Mouse (Mus musculus) heart, embryonic 15.5 days (tissue): ENCODE measurements around the gene Tnfaip2. TPM values are rescaled to one million over a fixed set of nuclear protein-coding genes. Genes with fewer than 3 reads are reported as not detected.

Experiments used
- ATAC-seq: fragments of 200-750 bp; cut with Nextera tagmentation; replicated peaks from 2 replicates; pipeline ENCODE4 v1.8.0; 2017; ENCODE audit warnings: low read depth, moderate TSS enrichment; ENCODE audit not compliant: insufficient number of reproducible peaks, insufficient read depth, low FRiP score
- H3K27ac ChIP-seq: fragments of 300-500 bp; sonication (generic); 2 replicates; pipeline ENCODE4 v1.5.1; 2015; ENCODE audit warnings: mild to moderate bottlenecking, inconsistent platforms
- H3K27me3 ChIP-seq: fragments of 300-500 bp; sonication (generic); 2 replicates; pipeline ENCODE4 v1.6.1; 2015; ENCODE audit warnings: inconsistent platforms
- H3K36me3 ChIP-seq: fragments of 300-500 bp; sonication (generic); 2 replicates; pipeline ENCODE4 v1.6.1; 2015; ENCODE audit warnings: mild to moderate bottlenecking, inconsistent platforms
- H3K4me1 ChIP-seq: fragments of 300-500 bp; sonication (generic); replicated peaks from 2 replicates; pipeline ENCODE4 v1.6.1; 2015; ENCODE audit warnings: inconsistent platforms
- H3K4me2 ChIP-seq: fragments of 300-500 bp; sonication (generic); 2 replicates; pipeline ENCODE4 v1.6.1; 2015; ENCODE audit warnings: inconsistent platforms, mild to moderate bottlenecking, moderate library complexity
- H3K4me3 ChIP-seq: fragments of 300-500 bp; sonication (generic); 2 replicates; pipeline ENCODE4 v1.5.1; 2015; ENCODE audit warnings: mild to moderate bottlenecking, inconsistent platforms
- H3K9ac ChIP-seq: fragments of 300-500 bp; sonication (generic); 2 replicates; pipeline ENCODE4 v1.6.1; 2015; ENCODE audit warnings: mild to moderate bottlenecking, inconsistent platforms
- H3K9me3 ChIP-seq: fragments of 300-500 bp; sonication (generic); replicated peaks from 2 replicates; pipeline ENCODE4 v1.6.1; 2016; ENCODE audit warnings: inconsistent platforms
- WGBS: fragments of 180-500 bp; shearing (Covaris S2); methylation state at CpG from one replicate; pipeline ENCODE4 v1.1.7; 2015; ENCODE audit warnings: mixed read lengths; 5-methylcytosine and 5-hydroxymethylcytosine counted together
- polyA plus RNA-seq: library from polyadenylated mRNA; unstranded; fragments of >200 nt; fragmentation: Nextera tagmentation; extraction: Ambion mirVana; gene quantifications from 2 replicates; pipeline ENCODE4 v1.2.1, GENCODE M21; 2015

The Tnfaip2 gene
- polyA plus RNA-seq, 1 experiment from 2014 or later: 4.8 TPM

DNA sequence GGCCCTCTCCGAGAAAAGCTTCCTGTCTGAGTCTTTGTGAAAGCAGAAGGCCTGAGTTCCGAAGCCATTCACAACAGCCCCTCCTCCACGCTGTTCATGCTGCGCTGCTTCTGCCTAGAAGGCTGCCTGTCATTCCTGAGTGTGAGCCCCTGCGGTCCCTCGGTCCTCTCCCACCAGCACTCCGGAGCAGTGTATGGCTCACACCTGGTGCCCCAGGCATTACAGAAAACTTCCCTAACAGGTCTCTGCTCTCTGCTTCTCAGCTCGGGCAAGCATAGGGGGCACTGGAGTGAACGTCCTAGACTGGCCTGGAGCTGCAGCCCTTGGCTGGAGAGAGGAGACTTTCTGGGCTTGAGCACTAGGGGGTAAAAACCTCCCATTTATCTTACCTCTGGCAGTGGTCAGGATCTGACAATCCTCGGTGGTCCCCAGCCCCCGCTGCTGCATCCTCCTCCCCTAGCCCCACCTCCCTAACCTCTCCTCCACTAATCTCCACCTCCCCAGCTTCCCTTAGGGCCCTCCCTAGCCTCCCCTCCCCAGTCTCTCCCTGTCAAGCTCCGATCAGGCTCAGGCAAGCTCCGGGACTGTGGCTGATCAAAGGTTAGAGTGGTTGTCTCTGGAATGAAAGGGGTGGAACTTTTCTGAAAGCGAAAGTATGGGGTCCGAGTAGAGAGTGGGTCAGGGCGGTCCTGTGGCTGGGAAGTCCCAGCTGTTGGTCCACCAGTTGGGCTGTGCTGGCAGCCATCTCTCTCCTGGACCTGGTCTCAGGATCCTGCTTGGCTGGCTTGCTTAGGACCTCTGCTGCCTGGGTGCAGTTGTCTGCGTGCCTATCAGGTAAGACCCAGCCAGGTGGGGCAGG, 25.1 kb upstream of the Tnfaip2 start, which contains the start of gene Exoc3l4:
Gene Exoc3l4, plus strand, starts transcription at position 97 of the 859 bp plus-strand sequence.
- Histone ChIP-seq H3K4me3 (peak within 1 kb of the TSS; percentile 44), H3K36me3 (no peaks in the 10 kb centered on the region), H3K27ac (peak within 1 kb of the TSS; percentile 44; the same call in 1 of the 2 replicates), H3K4me1 (peaks cover 54% of the 10 kb centered on the region), H3K9me3 (no peaks in the 10 kb centered on the region), H3K4me2 (peak within 1 kb of the TSS; percentile 72), H3K27me3 (peaks cover 16% of the 10 kb centered on the region), H3K9ac (peak within 1 kb of the TSS; percentile 47)
- no peak; the same call in 1 of the 2 replicates for ATAC-seq
- WGBS: 7% methylated on average over 17 of the region's 17 CpGs

DNA sequence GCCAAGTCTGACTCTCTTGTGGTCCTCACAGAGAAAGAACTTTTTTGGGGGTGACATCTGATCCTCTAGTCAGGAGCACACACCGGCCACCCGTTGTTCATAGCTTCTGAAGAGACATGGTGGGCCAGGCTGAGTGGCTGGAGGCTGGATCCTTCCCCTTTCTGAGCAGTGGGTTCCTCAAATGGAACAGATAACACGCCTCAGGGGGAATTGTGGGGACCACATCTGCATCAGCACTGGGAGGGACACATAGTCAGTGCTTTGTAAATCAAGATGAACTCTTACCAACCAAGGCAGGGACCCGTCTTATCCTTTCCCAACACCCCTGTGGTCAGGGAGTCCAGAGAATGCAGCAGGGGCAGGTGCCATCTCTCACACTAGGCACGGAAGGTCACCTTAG, 22.4 kb upstream of the Tnfaip2 start:
- 73% methylated on average over 5 of the region's 5 CpGs for WGBS
- Histone ChIP-seq H3K27me3 (peaks cover 44% of the 10 kb centered on the region), H3K9ac (no peak overlapping the region), H3K4me1 (peaks cover 45% of the 10 kb centered on the region), H3K9me3 (no peaks in the 10 kb centered on the region), H3K27ac (no peak overlapping the region), H3K4me2 (no peak overlapping the region), H3K4me3 (no peak overlapping the region), H3K36me3 (no peaks in the 10 kb centered on the region)
- no peak for ATAC-seq

DNA sequence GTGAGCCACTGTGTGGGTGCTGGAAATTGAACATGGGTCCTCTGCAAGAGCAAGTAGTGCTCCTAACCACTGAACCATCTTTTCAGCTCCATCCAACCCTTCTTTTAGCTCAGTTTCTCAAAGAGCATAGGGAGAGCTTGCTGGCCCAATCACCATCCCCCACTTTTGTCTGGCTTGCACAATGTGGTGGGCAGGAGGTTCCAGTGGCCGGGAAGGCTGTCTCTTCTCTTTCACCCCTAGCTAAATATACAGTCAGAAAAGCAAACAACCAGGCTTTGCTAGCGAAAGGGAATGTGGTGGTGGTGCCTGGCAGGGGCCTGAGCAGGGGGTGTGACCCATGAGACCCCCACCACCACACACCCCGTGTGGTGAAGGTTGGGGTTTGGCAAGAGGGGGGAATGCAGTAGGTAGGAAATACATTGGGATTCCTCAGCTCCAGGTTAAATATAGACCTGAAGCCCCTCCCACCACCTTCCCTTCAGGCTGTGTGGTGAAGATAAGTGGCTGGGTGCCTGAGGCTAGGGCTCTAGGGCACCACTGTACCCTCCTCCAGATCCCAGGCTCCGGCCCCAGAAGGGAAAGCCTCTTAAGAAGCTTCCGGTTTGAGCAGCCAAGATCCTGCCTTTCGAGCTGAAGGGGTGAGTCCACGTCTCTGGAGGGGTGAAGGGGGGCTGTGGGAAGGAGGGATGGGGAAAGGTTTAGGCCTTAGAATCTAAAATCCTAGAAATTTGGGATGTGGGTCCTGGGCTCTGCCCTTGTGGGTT, 21.1 kb upstream of the Tnfaip2 start:
- Histone ChIP-seq H3K27me3 (peaks cover 54% of the 10 kb centered on the region), H3K4me1 (peaks cover 55% of the 10 kb centered on the region), H3K4me3 (no peak overlapping the region), H3K4me2 (peak overlapping the region; percentile 49), H3K36me3 (no peaks in the 10 kb centered on the region), H3K9ac (peak overlapping the region; percentile 25; the same call in 1 of the 2 replicates), H3K9me3 (no peaks in the 10 kb centered on the region), H3K27ac (peak overlapping the region; percentile 53)
- ATAC-seq: no peak; the same call in 1 of the 2 replicates
- WGBS: 19% methylated on average over 7 of the region's 7 CpGs

DNA sequence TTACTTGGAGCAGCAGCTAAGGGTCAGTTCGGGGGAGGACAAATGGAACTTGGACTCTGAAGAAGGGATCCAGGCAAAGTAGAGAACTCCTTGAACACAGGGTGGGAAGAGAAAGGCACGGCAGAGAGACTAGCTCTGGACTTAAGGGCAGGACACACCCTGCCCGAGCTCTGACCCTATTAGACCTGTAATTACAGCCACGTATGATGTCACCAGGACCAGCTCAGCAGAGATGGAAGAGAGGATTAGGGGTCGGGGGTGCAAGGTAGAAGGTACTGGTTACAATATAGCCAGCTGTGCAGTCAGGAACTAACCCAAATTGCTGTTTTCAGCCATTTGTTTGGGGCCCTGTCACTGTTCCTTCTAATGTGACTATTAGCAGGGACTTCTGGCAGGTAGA, 19.4 kb upstream of the Tnfaip2 start:
- no peaks in the 10 kb centered on the region for H3K9me3 ChIP-seq
- H3K4me1 ChIP-seq: peaks cover 45% of the 10 kb centered on the region
- peaks cover 63% of the 10 kb centered on the region for H3K27me3 ChIP-seq
- no peaks in the 10 kb centered on the region for H3K36me3 ChIP-seq
- no peak overlapping the region for H3K4me3 ChIP-seq
- no peak for ATAC-seq
- no peak overlapping the region for H3K9ac ChIP-seq
- 69% methylated on average over 5 of the region's 5 CpGs for WGBS
- H3K4me2 ChIP-seq: no peak overlapping the region
- no peak overlapping the region for H3K27ac ChIP-seq

DNA sequence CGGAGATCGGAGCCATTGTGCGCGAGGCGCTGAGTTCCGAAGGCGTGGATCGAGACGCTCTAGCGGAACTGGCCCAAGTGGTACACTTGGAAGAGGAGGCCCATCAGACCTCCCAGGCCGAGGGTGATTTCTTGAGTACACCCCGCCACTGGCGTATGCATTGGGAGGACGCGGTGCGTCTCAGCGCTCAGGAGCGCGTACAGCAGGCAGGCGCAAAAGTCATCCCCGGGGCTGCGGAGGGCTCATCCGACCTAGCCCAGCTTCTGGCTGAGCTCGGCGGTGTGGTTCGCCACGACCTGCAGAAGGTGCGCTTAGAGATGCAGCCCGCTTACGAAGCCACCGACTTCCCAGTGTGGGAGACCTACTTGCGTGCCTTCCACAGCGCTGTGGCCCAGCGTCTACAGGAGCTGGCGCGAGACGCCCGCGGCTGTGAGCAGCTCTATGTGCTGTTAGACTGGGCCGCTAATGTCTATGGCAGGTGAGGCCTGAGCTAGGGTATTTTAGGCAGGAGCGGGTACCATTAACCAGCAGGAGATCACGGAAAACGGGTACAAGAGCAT, 18.6 kb upstream of the Tnfaip2 start:
- ATAC-seq: no peak
- peak overlapping the region; percentile 54 for H3K4me2 ChIP-seq
- WGBS: 21% methylated on average over 43 of the region's 43 CpGs
- peak overlapping the region; percentile 31 for H3K4me3 ChIP-seq
- H3K36me3 ChIP-seq: no peaks in the 10 kb centered on the region
- no peak overlapping the region for H3K9ac ChIP-seq
- no peaks in the 10 kb centered on the region for H3K9me3 ChIP-seq
- H3K27ac ChIP-seq: no peak overlapping the region
- peaks cover 69% of the 10 kb centered on the region for H3K27me3 ChIP-seq
- H3K4me1 ChIP-seq: peaks cover 51% of the 10 kb centered on the region

DNA sequence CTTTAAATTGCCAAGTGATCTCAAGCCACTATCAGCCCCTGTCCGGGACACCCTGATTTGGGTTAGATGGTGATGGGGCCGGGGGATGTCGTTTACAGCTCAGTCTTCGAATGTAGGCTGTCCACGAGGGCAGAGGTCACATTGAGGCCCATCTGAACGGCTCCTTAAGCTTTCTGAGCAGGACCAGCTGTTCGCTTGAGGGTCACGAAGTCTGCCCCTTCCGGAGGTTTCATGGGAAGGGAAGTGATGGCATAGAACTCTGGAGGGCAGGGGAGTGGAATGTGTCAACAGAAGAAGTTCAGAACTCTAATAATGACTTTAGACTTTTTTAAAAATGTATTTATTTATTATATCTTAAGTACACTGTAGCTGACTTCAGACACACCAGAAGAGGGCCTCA, 17.7 kb upstream of the Tnfaip2 start:
- ATAC-seq: no peak

DNA sequence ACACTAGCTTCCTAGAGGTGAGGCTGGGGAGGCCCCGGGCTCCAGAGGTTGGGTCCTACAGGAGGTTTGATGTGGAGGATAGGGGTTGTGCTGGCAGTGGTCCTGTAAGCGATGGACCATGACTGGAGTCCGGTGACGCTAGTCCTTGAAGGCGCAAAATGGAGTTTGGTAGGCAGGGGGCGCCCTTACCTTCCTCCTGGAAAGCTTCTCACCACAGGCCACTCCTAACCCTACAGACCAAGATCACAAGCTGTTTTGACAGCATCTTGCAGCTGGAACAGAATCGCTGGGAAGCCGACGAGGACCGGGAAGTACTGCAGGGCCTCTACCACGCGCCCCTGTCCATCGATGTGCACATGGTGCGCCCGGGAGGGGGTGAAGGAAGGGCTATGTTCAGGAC, 17.0 kb upstream of the Tnfaip2 start:
- 2% methylated on average over 15 of the region's 15 CpGs for WGBS
- peaks cover 61% of the 10 kb centered on the region for H3K4me1 ChIP-seq
- peaks cover 74% of the 10 kb centered on the region for H3K27me3 ChIP-seq
- H3K4me2 ChIP-seq: no peak overlapping the region
- no peak overlapping the region for H3K4me3 ChIP-seq
- no peaks in the 10 kb centered on the region for H3K36me3 ChIP-seq
- H3K27ac ChIP-seq: no peak overlapping the region
- ATAC-seq: no peak
- no peaks in the 10 kb centered on the region for H3K9me3 ChIP-seq
- no peak overlapping the region for H3K9ac ChIP-seq

More for the DNA sequence above, 17.7 kb upstream of the Tnfaip2 start:
- H3K9ac ChIP-seq: no peak overlapping the region
- H3K9me3 ChIP-seq: no peaks in the 10 kb centered on the region
- H3K36me3 ChIP-seq: no peaks in the 10 kb centered on the region
- no peak overlapping the region for H3K27ac ChIP-seq
- H3K4me1 ChIP-seq: peaks cover 59% of the 10 kb centered on the region
- H3K4me2 ChIP-seq: no peak overlapping the region
- H3K4me3 ChIP-seq: no peak overlapping the region
- peaks cover 70% of the 10 kb centered on the region for H3K27me3 ChIP-seq
- WGBS: 34% methylated on average over 9 of the region's 9 CpGs

DNA sequence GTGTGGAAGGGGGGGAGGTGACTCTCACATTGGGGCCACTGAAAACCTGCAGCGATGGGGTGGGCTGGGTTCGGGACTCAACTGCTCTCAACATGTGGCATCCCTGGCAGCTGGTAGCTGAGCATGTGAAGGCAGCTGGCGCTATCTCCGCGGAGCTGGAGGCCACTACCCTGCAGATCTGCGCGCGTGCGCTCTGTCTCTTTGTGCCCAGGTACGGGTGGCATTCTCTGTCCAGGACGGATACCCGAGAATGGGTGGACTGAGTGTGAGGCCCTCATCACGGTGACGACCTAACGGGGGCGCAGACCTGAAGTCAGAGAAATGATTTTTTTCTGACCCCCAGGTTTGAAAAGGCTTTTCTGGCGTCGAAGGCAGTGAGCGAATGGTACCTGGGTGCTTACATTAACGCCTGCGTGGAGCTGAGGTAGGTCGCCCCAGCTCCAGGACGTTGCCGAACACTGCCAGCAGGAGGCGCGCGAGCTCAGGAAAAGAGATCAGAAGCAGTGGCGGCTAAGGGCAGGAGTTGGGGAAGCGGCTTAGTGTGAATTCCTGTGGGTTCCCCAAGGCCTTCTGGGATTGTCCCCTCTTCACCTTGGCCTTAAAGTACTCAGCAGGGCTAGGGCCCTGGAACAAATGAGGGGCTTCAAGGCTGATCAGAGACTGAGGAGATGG, 16.3 kb upstream of the Tnfaip2 start:
- Histone ChIP-seq H3K9me3 (no peaks in the 10 kb centered on the region), H3K36me3 (no peaks in the 10 kb centered on the region), H3K4me2 (no peak overlapping the region; the same call in 1 of the 2 replicates), H3K4me1 (peaks cover 61% of the 10 kb centered on the region), H3K27me3 (peaks cover 76% of the 10 kb centered on the region), H3K4me3 (no peak overlapping the region), H3K9ac (no peak overlapping the region), H3K27ac (no peak overlapping the region)
- ATAC-seq: peak; percentile 28
- WGBS: 18% methylated on average over 29 of the region's 29 CpGs

DNA sequence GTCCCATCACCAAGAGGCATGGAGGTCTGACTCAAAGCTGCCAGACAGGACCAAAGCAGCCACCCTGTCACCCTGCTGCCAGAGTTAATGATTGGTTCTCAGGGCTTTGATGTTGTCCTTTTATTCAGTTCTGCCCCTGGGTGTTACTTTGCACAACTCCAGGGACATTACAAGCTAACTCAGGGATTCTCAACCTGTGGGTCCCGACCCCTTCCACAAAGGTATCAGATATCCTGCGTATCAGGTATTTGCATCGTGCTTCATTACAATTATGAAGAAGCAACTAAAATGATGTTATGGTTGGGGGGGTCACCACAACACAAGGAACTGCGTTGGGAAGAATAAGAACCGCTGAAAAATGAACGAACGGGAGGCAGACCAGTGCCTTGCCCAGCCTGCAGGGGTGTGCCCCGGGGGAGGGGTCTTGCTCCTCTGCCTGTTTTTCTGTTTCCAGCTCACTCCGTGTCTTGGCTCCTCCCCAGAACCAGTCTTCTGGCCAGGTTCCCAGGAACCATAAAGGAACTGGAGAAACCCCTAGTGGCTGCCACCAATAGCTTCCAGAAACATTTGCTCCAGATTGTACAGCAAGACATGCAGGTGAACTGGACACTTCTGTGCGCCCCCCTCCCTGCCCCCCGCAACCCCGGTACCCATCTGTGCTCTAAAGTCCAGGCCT, 14.7 kb upstream of the Tnfaip2 start:
- ATAC-seq: no peak
- Histone ChIP-seq H3K4me3 (no peak overlapping the region), H3K36me3 (no peaks in the 10 kb centered on the region), H3K27ac (no peak overlapping the region), H3K4me1 (peaks cover 62% of the 10 kb centered on the region), H3K9ac (no peak overlapping the region), H3K9me3 (no peaks in the 10 kb centered on the region), H3K27me3 (peaks cover 69% of the 10 kb centered on the region), H3K4me2 (no peak overlapping the region)
- 49% methylated on average over 12 of the region's 12 CpGs for WGBS

DNA sequence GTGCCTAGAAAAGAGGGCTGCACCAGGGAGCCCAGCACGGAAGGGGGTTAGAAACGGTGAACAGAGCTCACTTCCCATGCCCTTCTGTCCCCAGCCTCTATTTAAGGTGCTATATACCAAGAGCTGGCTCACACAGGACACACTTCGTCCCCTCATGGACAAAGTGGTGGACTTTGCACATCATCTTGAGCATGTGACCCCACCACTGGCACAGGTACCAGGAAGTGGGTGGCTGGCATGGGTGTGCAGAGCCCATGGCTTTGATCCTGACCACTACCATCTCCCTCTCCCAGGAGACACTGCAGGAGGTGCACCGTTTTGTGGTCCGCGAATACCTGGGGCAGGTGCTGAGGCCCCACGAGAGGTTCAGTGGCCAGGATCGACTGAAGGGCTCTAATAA, 13.9 kb upstream of the Tnfaip2 start:
- Histone ChIP-seq H3K4me3 (no peak overlapping the region), H3K36me3 (no peaks in the 10 kb centered on the region), H3K27ac (no peak overlapping the region), H3K27me3 (peaks cover 64% of the 10 kb centered on the region), H3K9ac (no peak overlapping the region), H3K4me2 (peak overlapping the region; percentile 80), H3K4me1 (peaks cover 67% of the 10 kb centered on the region), H3K9me3 (no peaks in the 10 kb centered on the region)
- 22% methylated on average over 8 of the region's 8 CpGs for WGBS
- no peak for ATAC-seq
